Mouse (Mus musculus) thymus, postnatal 10 days (tissue): ENCODE results near the gene Nwd1.

Experiments
- DNase-seq, 2 experiments: peaks; one replicate each; pipeline ENCODE4 v3.0.0; 2021; ENCODE audit warnings: low spot score in 2 of 2

Gene Nwd1

DNA sequence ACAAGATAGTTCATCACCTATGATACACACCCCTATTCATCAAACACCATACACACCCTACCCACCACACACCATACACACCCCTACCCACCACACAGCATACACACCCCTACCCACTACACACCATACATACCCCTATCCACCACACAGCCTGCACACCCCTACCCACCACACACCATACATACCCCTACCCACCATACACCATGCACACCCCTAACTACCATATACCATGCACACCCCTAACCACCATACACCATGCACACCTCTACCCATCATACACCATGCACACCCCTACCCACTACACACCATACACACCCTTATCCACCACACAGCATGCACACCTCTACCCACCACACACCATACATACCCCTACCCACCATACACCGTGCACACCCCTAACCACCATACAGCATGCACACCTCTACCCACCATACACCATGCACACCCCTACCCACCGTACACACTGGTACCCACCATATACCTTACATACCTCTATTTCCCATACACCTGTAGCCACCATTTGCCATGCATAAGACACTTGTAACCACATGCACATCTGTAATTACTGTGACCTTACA is 51.9 kb downstream of the Nwd1 start:
- DNase-seq: no peak

DNA sequence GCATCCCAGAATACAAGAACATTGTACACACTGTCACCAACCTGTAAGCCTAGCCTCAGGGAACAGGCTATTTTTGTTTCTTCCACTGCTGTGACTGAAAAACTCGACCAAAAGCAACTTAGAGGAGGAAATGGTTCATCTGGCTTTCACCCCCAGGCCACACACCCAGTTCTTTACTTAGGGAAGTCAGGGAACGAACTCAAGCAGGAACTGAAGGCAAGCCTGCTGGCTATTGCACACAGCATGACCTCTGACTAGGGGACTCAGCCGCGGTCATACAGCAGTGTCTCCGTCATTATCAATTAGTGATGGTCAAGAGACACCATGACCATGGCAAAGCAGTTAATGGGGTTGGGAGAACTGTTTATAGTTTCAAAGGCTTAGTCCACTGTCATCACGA is 66.1 kb downstream of the Nwd1 start:
- no peak for DNase-seq

DNA sequence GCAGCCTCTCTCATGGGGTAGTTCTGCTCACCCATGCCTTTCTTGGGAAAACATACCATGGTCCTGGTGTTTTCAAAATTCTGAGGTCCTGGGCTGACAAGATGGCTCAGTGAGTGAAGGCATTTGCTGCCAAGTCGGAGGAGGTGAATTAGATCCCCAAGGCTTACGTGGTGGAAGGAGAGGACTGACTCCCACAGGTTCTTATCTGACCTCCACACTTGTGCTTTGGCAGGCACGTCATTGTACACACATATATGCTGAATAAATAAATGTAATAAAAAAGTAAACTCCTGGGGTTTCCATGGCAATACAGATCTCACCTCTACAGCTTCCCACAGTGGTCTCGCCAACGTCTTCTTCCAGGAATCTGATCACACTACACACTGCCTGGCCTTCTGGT is 70.1 kb downstream of the Nwd1 start:
- DNase-seq: no peak

DNA sequence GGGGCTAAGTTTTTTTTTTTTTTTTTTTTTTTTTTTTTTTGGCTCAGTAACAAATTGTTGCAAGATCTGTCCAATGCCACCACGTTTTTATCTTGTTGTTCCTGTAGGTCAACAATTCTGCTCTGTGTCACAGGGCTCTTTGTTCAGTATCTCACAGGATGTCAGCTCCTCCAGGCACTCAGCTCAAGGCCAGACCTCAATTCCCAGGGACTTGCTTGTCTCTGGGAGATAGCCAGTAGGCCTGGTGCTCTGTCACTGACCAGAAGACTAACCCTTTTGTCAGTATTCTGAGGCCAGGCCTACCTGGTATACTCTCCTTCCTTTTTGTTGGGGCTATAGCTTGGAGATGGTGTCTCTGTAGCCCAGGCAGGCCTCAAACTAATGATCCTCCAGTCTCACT is 74.0 kb downstream of the Nwd1 start:
- no peak for DNase-seq

DNA sequence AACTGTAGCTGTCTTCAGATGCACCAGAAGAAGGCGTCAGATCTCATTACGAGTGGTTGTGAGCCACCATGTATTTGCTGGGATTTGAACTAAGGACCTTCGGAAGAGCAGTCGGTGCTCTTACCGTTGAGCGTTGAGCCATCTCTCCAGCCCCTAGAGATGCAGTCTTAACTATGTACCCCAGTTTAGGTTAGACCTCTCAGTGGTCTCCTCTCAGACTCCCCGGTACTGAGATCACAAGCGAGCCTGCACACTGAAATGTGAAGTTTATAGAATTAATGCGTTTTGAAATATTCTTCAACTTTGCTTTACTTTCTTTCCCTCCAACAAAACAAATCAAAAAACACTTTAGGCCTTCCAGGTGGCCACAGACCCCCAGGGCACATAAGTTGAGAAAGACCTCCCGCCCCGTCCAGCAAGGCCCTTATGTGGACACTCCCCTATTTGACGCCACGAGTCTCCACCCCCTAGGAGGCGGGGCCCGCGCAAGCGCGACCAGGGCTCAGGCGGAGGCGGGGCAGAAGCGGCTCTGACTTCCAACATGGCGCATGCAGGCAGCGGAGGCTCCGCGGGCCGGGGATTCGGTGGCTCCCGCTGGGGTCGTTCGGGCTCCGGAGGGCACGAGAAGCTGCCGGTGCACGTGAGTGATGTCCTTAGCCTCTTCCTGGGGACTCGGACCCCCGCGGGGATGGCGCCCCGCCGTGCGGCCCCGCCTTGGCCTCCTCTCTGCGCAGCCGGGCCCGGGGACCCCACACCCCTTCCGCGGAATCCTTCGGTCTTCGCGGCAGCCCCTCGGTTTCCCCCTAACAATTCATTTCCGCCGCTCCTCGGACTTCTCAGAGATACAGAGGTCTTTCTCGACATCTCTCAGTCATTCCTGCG is 76.5 kb downstream of the Nwd1 start, which contains the start of gene Sin3b:
Gene Sin3b (plus strand): TSS at position 517 of the 882 bp plus-strand sequence.
- peak; percentile 90 to 94 for DNase-seq

DNA sequence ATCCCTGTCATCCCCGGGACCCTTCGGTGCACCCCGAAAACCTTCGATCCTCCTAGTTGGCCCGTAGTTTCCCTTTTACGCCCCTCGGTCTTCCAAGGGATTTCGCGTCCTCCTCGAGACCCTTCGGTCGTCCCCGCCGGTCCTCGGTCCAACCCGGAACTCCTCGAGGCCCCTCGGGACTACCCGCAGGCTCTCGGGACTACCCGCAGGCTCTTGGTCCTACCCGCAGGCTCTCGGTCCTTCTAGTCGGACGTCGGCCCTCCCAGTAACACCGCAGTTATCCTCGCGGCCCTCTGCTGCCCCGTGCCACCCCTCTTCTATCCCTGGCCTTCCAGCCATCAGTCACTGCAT is 77.1 kb downstream of the Nwd1 start:
- DNase-seq: no peak

DNA sequence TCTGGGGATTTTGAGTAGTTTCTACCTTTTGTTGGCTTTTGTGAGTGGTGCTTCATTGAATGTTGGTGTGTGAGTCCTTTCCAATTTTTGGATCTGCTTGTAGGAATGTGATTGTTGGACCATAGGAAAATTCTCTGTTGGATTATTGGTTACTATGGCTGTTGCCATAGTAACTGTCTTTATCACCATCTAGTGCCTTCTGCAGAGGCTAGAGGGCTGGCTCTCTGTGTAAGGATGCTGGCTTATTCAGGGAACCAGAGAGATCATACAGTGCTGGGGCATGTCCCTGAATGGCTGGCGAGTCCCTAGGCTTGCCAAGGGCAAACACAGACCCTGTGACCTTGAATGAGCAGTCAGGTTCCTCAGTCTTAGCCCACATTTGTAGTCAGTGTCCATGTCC is 82.1 kb downstream of the Nwd1 start:
- no peak for DNase-seq

DNA sequence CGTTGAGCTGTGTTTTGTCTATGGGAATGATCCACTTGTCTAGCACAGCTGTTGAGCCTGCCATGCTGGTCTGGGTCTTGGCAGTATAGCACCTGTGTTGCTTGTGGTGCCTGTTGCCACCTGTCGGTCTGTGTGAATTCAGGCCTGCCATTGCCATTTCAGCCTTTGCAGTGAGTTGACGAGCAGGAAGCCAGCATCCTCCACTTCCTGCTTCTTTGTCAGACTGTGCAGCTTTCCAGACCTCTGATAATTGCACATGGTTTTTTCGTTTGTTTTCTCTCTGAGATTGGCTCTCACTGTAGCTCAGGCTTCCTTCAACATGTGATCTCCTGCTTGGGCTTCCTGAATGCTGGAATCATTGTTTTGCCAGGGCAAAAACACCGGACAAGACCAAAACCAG is 88.5 kb downstream of the Nwd1 start:
- peak; percentile 65 to 70 for DNase-seq

DNA sequence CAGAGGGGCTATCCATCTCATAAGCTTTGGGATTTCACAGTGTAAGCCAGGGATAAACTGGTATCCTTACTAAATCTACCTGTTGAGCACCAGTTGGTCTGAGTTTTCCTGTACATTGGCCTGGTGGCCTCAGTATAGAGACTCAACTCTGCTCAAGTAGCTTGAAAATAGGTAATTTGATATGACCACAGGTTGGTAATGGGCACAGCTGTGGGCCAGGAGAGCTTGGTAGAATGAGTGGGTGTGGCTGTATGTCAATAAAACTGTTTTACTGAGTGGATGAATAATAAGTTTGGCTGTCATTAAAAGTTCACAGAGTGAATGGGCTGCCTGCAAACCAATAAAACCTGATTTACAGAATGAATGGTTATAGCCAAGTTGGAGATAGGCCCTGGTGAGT is 90.4 kb downstream of the Nwd1 start:
- DNase-seq: no peak

DNA sequence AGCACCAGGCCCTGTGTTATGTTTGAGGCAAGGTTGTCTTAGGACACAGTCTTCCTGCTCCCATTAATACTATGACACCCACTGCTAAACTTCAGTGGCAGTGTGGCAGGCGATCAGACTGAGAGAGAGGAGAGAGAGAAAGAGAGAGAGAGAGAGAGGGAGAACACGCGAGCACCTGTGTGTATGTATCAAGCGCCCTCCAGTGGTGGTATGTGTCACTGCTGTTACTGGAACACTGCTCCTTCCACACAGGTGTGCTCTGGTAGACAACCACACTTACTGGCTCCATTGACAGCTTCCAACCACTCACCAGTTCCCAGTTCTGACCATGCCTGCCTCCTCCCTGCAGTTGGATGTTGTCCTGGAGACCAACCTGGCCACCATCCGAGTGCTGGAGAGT is 99.5 kb downstream of the Nwd1 start:
- peak; percentile 30 to 70 for DNase-seq

DNA sequence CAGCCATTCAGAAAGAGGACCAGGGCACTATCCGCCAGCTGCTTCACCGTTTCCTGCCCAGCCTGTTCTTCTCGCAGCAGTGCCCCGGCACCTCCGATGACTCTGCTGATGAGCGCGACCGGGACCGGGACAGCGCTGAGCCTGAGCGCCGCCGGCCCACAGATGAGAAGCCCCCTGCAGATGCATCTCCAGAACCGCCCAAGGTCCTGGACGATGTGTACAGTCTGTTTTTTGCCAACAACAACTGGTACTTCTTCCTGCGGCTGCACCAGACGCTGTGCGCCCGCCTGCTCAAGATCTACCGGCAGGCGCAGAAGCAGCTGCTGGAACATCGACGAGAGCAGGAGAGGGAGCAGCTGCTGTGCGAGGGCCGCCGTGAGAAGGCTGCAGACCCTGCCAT is 103.3 kb downstream of the Nwd1 start:
- DNase-seq: no peak

DNA sequence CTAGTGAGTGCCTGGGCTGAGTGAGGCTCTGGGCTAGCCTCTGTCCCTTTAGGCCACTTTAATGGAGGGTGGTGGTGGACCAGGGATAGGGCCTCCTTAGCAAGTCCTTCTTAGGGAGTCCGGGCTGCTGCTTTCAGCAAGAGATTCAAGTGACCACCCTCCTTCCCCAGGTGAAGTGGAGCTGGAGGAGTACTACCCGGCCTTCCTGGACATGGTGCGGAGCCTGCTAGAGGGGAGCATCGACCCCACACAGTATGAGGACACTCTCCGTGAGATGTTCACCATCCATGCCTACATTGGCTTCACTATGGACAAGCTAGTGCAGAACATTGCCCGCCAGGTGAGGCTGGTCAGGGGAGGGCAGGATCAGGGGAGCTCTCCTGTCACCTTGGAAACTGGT is 103.8 kb downstream of the Nwd1 start:
- DNase-seq: no peak

DNA sequence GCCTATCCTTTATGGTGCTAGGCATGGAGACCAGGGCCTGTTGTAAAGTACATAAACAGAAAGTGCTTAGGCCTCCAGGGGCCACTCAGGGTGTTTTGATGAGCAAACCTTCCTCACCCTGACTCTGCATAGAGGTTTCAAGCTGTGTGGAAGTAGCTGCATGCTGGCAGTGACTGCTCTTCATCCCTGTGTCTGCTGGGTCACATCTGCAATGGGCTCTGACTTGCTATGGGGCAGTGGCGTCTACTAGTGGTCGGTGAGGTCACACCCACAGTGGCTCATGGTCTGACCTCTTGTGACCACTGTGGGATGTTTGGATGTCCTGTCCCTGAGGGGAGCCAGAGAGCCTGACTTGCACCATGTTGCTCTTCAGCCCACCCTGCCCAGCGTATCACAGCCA is 104.6 kb downstream of the Nwd1 start:
- DNase-seq: no peak

DNA sequence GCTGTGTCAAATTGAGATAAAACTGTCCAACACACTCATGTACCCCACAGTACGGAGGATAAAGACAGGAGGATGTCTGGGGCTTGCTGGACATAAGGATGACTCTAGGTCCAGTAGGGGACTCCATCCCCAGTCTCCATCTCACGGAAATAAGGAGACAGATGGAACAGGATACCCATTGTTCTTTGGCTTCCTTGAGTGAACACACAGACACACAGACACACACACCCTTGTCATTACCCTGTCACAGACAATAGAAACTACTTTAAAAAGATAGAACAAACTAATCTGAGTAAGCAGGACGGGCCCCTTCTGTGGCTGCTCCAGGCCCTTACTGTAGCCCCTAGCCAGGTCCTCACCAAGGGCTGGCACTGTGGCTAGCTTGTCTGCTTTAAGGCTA is 105.8 kb downstream of the Nwd1 start:
- no peak for DNase-seq

DNA sequence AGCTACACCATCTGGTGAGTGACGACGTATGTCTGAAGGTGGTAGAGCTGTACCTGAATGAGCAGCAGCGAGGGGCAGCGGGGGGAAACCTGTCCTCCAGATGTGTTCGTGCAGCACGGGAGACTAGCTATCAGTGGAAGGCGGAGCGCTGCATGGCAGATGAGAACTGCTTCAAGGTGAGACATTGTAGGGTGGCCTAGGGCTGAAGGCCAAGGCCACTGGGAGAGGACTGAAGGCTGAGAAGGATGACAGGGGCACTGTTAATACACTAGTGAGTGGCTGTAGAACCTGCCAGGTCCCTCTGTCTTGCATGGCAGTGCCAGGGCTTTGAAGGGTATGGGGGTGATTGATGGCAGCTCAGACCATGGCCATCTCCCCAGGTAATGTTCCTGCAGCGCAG is 106.7 kb downstream of the Nwd1 start:
- DNase-seq: peak in 1 of 2 experiments; percentile 2

DNA sequence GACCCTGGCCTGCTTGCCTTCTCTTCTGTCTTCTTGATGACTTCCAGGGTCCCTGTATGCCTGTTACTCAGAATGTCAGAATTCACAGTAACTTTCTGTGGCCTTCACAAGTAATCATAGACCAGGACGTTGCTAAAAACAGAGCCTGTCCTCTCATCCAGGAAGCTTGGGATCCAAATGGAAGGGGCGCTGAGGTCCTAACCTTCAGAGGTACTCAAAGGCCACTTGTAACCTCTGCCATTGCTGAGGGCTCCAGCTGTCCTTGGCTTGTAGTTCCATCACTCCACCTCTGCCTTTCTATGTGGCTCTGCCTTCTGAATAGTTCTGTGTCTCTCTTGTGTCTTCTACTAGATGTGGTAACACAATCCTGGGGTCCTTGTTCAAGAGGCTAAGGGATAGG is 107.3 kb downstream of the Nwd1 start:
- DNase-seq: peak in 1 of 2 experiments; percentile 2

DNA sequence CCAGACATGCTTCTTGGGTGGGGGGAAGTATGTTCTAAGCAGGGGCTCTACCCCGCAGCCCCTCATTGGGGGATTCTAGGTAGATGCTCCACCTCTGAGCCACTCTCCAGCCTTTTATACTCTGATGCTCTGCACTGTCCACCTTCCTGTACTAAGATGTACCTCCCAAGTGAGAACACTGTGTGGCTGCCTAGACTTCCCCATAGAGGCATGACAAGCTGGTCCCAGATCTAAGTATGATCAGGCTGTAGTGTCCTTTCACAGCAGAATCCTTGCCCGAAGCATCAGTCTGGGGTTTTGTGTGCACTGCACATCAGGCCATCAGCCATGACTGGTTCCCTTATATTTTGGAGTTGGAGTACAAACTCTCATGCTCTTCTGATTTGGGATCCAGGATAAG is 109.5 kb downstream of the Nwd1 start:
- no peak for DNase-seq

DNA sequence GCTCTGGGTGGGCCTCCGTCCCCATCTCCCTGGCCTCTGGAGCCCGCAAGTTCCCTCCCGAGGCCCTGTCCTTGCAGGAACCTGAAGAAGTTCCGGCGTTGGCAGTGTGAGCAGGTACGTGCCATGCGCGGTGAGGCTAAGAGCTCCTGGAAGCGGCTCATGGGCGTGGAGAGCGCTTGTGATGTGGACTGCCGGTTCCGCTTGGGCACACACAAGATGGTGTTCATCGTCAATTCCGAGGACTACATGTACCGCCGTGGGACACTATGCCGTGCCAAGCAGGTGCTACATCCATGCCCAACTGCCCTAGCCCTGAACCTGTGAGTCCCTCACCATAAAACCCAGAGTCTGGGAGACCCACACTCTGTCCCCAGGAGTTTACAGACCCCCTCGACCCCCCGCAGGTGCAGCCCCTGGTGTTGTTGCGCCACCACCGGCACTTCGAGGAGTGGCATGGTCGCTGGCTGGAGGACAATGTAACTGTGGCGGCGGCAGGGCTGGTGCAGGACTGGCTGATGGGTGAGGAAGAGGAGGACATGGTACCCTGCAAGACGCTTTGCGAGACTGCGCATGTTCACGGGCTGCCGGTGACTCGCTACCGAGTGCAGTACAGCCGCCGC is 110.4 kb downstream of the Nwd1 start:
- DNase-seq: peak in 1 of 2 experiments; percentile 2

DNA sequence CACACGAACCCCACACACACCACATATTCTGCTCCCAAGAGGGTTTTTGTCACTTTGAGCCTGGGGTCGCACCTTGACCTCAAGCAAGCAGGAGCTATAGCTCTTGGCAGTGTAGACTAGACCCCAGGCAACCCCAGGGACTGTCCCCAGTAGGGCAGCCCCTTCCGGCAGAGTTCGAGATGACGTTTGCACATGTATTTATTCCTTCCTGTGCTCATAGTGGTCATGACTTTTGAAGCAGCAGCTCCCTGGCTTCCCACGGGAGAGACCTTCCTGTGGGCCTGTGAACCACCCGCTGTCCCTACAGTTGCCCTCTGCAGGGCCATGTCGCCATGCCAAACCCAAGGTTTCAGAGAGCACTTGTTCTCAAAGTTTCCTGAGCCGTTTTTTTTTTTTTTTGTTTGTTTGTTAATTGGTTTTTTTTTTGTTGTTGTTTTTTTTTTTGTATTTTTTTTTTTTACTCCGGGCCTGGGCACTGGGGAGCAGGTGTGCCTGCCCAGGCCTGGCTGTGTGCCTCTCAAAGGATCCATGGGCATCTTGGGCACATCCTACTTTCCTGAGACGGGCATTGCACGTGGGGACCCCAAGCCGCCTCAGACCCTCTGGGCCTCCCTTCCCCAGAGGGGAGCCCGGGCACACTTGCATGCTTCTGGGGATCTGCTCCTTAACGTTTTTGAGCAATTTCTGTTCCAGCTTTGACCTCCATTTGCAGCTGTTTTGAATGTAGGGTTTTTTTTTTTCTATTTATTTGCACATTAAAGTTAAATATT is 111.1 kb downstream of the Nwd1 start:
- peak in 1 of 2 experiments; percentile 1 for DNase-seq

DNA sequence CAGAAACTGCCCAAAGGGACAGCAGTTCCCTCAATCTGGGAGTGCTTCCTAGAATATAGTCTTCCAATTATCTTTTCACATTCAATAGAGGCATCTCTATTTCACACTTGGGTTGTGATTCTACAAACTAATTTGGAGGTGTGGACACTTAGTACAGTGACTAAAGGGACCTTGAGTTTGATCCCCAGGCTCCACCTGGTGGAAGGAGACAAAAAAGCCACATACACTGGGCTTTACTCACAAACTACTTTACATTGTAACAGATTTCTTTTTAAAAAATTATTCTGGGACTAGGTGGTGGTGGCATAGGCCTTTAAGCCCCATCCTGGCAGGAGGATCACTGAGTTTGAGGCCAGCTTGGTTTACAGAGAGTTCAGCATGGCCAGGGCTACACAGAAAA is 111.8 kb downstream of the Nwd1 start:
- peak in 1 of 2 experiments; percentile 2 for DNase-seq

DNA sequence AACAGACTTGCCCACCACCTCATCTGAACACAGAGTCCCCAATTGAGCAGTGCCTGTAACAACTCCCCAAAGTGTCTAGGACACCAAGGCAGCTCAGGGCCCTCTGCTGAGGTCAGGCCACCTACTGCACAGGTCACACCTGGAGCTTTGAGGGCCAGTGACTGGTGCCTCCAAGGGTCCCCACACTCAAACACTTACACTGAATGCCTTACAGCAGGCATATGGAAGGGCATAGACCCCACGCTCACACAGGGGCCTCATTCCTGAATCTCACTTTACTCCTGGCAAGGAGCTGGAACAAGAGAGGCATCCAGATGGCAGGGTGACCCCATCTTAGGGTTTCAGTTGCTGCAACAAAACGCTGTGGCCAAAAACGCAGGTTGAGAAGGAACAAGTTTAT is 113.7 kb downstream of the Nwd1 start:
- DNase-seq: no peak

DNA sequence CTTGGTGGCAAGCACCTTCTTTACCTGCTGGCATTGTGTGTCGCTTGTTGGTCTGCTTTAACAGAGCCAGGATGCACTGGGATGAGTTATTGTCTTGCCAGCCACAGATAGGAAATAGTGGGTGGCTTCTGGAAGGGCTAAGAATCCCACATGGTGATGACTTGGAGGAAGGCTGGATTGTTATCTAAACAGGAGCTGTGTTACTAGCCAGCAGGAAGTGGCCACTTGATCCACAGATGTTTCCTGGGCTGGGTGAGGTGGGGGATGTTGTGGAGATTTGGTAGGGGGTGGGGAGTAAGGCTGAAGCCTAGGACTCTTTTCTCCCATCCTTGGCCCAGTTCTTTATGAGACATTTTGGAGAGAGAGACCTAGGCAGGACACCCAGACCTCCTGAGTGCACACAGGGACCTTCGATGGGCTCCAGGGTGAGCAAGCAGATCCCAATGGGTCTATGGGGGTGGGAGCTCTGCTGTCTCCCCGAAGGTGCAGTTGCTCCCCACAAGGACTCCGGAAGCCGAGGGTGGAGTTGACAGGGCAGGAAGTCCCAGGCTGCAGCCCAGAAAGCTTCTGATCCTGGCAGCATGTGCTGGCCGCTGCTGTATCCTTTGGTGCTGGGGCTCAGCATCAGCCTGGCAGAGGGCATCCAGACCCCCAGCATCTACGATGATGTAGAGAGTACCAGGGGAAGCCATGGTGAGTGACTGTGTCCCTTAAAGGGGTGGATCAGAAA is 115.0 kb downstream of the Nwd1 start, which contains the start of gene F2rl3:
Gene F2rl3 (plus strand): TSS at position 559 of the 730 bp plus-strand sequence.
- DNase-seq: peak; percentile 48 to 60
